Mouse (Mus musculus): ENCODE results near the gene Hs2st1. TPM values are rescaled to one million over a fixed set of nuclear protein-coding genes. Genes with fewer than 3 reads are reported as not detected.
A peak's percentile ranks its signal among the peaks of the same experiment; 100 is the strongest.

The Hs2st1 gene
- 19.7 and 21.5 TPM in 2 replicates for polyA plus RNA-seq (2015; fragmentation: Nextera tagmentation; extraction: Ambion mirVana)

- under 1% methylated on average over 64 of the region's 69 CpGs for WGBS
- H3K9ac ChIP-seq (replicated peaks), result peak within 1 kb of the TSS; percentile 94
- peak within 1 kb of the TSS; percentile 82 for H3K4me2 ChIP-seq (replicated peaks)
- H3K9me3 ChIP-seq, result no peaks in the 10 kb centered on the region
- H3K27ac ChIP-seq (replicated peaks), result peak within 1 kb of the TSS; percentile 96
- H3K4me3 ChIP-seq, result peak within 1 kb of the TSS; percentile 77
- H3K27me3 ChIP-seq, result no peaks in the 10 kb centered on the region
- H3K4me1 ChIP-seq, result peaks cover 56% of the 10 kb centered on the region
- peaks cover 10% of the 10 kb centered on the region; the same call in 1 of the 2 replicates for H3K36me3 ChIP-seq
- peak; percentile 98 for ATAC-seq (replicated peaks)
These were observed at the start of gene Hs2st1, which contains the start of gene Selenof for GRCm38 (mm10) chr3:144570047-144570815. TSS of gene Hs2st1 (minus strand) at chr3:144570181. TSS of gene Selenof (plus strand) at chr3:144570304.

DNA sequence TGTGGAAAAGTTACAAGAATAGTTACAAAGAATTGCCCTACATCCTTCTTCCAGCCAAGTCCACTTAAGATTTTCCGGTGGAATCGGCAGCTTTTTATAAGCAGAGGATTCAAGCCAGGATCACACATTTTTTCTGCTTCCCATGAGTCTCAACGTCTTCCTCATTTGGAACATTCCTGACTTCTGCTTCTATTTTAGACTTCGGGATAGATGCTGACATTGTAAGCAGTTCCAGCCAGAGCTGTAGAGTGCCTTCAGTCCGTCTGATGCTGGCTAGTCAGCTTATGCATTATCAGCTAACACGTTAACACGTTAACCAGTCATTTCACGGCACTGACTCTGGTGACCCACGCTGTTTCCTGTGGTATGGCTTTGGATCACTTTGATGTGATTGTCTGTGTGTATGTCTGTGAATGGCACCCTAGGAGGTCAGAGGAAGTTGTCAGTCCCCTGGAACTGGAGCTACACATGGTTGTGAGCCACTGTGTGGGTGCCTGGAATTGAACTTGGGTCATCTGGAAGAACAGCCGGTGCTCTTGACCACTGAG, 47.7 kb upstream of the Hs2st1 start:
- Histone ChIP-seq H3K36me3 (no peaks in the 10 kb centered on the region), H3K4me3 (no peak overlapping the region), H3K4me2 (replicated peaks) (no peak overlapping the region), H3K27ac (replicated peaks) (no peak overlapping the region), H3K9ac (replicated peaks) (no peak overlapping the region), H3K27me3 (no peaks in the 10 kb centered on the region), H3K9me3 (no peaks in the 10 kb centered on the region), H3K4me1 (peaks cover 8% of the 10 kb centered on the region)
- WGBS, result 83% methylated on average over 10 of the region's 10 CpGs
- ATAC-seq (replicated peaks), result no peak

DNA sequence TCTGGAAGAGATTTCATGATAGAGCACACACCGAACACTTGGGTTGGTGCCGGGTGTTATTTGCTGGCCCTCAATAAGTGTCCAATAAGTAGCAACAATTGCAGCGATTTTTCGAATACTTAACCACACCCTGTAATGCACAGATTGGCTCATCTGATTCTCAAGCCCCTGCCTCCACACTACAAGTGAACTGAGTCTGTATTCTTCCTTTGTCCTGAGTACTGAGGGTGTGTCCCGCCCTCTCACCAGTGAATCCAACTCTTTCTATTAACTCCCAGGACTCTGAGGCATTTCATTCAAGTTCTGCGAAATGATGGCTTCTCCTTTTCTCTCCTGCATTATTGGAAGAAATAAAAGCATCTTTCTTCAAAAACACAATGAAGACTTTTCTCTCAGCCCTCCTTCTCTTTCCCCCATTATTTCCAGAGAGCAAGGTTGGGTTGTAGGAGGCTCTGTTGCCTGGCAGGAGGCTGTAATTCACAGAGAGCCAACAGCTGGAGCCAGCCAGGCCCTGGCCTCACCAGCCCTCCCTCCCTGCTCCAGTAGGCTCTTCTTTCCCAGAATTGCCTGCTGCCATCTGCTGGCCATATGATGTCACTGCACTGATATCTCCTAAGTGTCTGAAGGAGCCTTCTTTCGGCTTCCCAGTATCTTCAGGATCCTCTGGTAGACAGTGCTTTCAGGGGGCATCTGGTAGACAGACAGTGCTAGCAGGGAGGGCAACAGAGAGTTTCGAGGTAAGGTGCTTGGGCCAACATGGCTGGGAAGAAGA, 46.9 kb upstream of the Hs2st1 start:
- Histone ChIP-seq H3K9me3 (no peaks in the 10 kb centered on the region), H3K9ac (replicated peaks) (no peak overlapping the region), H3K36me3 (no peaks in the 10 kb centered on the region), H3K27ac (replicated peaks) (no peak overlapping the region; the same call in 1 of the 2 replicates), H3K4me3 (no peak overlapping the region), H3K27me3 (no peaks in the 10 kb centered on the region), H3K4me1 (peaks cover 12% of the 10 kb centered on the region), H3K4me2 (replicated peaks) (no peak overlapping the region)
- peak; percentile 94 for ATAC-seq (replicated peaks)
- WGBS, result 27% methylated on average over 8 of the region's 8 CpGs

GRCm38 (mm10) chr3:144615459-144615858, 45.5 kb upstream of the Hs2st1 start:
- no peak overlapping the region for H3K9ac ChIP-seq (replicated peaks)

GRCm38 (mm10) chr3:144614698-144615097, 44.7 kb upstream of the Hs2st1 start:
- Histone ChIP-seq H3K4me2 (replicated peaks) (no peak overlapping the region), H3K27ac (replicated peaks) (no peak overlapping the region), H3K4me3 (no peak overlapping the region), H3K27me3 (no peaks in the 10 kb centered on the region), H3K9ac (replicated peaks) (no peak overlapping the region), H3K4me1 (peaks cover 24% of the 10 kb centered on the region), H3K36me3 (no peaks in the 10 kb centered on the region), H3K9me3 (no peaks in the 10 kb centered on the region)
- no peak for ATAC-seq (replicated peaks)
- 83% methylated on average over 10 of the region's 10 CpGs for WGBS

More at GRCm38 (mm10) chr3:144615459-144615858, 45.5 kb upstream of the Hs2st1 start:
- WGBS, result 69% methylated on average over 9 of the region's 9 CpGs
- no peak for ATAC-seq (replicated peaks)
- no peak overlapping the region for H3K4me3 ChIP-seq
- H3K36me3 ChIP-seq, result no peaks in the 10 kb centered on the region
- H3K27ac ChIP-seq (replicated peaks), result no peak overlapping the region
- H3K9me3 ChIP-seq, result no peaks in the 10 kb centered on the region
- no peak overlapping the region for H3K4me2 ChIP-seq (replicated peaks)
- H3K4me1 ChIP-seq, result peaks cover 24% of the 10 kb centered on the region
- H3K27me3 ChIP-seq, result no peaks in the 10 kb centered on the region

- Histone ChIP-seq H3K4me1 (peaks cover 24% of the 10 kb centered on the region), H3K4me3 (no peak overlapping the region), H3K4me2 (replicated peaks) (no peak overlapping the region), H3K27me3 (no peaks in the 10 kb centered on the region), H3K36me3 (no peaks in the 10 kb centered on the region), H3K27ac (replicated peaks) (no peak overlapping the region), H3K9ac (replicated peaks) (no peak overlapping the region), H3K9me3 (no peaks in the 10 kb centered on the region)
- ATAC-seq (replicated peaks), result no peak
- WGBS, result 88% methylated on average over 6 of the region's 6 CpGs
These were observed 44.3 kb upstream of the Hs2st1 start for GRCm38 (mm10) chr3:144614277-144614676.

DNA sequence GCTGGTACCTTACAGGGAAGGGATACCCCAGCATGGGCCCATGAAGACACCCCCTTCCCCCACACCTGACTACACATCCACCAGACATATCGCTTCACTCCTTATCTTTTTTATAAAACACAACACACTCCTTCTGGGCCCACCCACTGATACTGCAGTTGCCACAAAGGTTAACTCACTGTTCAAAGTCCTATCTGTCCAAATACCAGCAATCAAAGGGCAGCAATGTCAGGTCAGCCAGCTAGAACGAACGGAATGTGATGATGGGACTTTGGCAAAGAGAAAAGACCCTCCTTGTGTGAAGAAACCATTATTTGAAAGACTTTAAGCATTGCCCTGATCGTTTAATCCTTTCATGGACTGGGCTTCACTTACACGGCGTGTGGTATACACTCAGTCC, 42.4 kb upstream of the Hs2st1 start:
- H3K27me3 ChIP-seq, result no peaks in the 10 kb centered on the region
- 62% methylated on average over 6 of the region's 6 CpGs for WGBS
- no peaks in the 10 kb centered on the region for H3K36me3 ChIP-seq

GRCm38 (mm10) chr3:144611626-144612271, 41.8 kb upstream of the Hs2st1 start:
- H3K9me3 ChIP-seq, result no peaks in the 10 kb centered on the region
- H3K4me1 ChIP-seq, result peaks cover 22% of the 10 kb centered on the region
- 30% methylated on average over 8 of the region's 8 CpGs for WGBS
- no peaks in the 10 kb centered on the region for H3K27me3 ChIP-seq
- H3K27ac ChIP-seq (replicated peaks), result peak overlapping the region; percentile 9
- H3K36me3 ChIP-seq, result no peaks in the 10 kb centered on the region
- no peak overlapping the region for H3K4me3 ChIP-seq
- ATAC-seq (replicated peaks), result peak; percentile 33
- H3K9ac ChIP-seq (replicated peaks), result no peak overlapping the region
- no peak overlapping the region for H3K4me2 ChIP-seq (replicated peaks)

More for the DNA sequence above, 42.4 kb upstream of the Hs2st1 start:
- ATAC-seq (replicated peaks), result no peak
- H3K4me2 ChIP-seq (replicated peaks), result no peak overlapping the region
- no peaks in the 10 kb centered on the region for H3K9me3 ChIP-seq
- no peak overlapping the region for H3K4me3 ChIP-seq
- H3K4me1 ChIP-seq, result peaks cover 24% of the 10 kb centered on the region
- H3K27ac ChIP-seq (replicated peaks), result no peak overlapping the region; the same call in 1 of the 2 replicates
- H3K9ac ChIP-seq (replicated peaks), result no peak overlapping the region

- no peak; the same call in 1 of the 2 replicates for ATAC-seq (replicated peaks)
- no peaks in the 10 kb centered on the region for H3K27me3 ChIP-seq
- 33% methylated on average over 5 of the region's 5 CpGs for WGBS
These were observed 40.8 kb upstream of the Hs2st1 start for GRCm38 (mm10) chr3:144610759-144611158.

GRCm38 (mm10) chr3:144608090-144608489, 38.1 kb upstream of the Hs2st1 start:
- no peaks in the 10 kb centered on the region for H3K36me3 ChIP-seq
- H3K27me3 ChIP-seq, result no peaks in the 10 kb centered on the region
- no peak overlapping the region for H3K4me3 ChIP-seq
- H3K9ac ChIP-seq (replicated peaks), result no peak overlapping the region
- H3K4me2 ChIP-seq (replicated peaks), result no peak overlapping the region
- no peak for ATAC-seq (replicated peaks)
- 91% methylated on average over 5 of the region's 5 CpGs for WGBS
- H3K27ac ChIP-seq (replicated peaks), result no peak overlapping the region
- H3K9me3 ChIP-seq, result no peaks in the 10 kb centered on the region
- H3K4me1 ChIP-seq, result peaks cover 17% of the 10 kb centered on the region

More at GRCm38 (mm10) chr3:144610759-144611158, 40.8 kb upstream of the Hs2st1 start:
- Histone ChIP-seq H3K36me3 (no peaks in the 10 kb centered on the region), H3K9me3 (no peaks in the 10 kb centered on the region), H3K9ac (replicated peaks) (no peak overlapping the region), H3K4me1 (peaks cover 17% of the 10 kb centered on the region), H3K4me2 (replicated peaks) (no peak overlapping the region), H3K4me3 (no peak overlapping the region), H3K27ac (replicated peaks) (0 out of 2 replicates have a peak overlapping the region, but pooled peaks have one; percentile 9)

DNA sequence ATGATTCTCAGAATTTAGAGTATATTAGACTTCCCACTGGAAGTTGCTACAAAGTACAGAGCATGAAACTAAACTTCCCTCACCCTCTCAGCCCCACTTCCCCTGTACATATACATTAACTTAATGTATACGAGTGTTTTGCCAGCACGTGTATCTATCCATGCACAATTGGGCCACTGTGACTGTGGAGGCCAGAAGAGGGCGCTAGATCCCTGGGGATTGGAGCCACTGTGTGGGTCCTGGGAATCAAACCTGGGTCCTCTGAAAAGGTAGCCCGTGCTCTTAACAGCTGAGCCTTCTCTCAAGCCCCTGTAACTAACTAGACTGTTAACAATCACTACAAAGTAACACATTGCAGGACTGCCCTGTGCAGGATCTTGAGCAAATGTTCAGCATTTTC, 36.5 kb upstream of the Hs2st1 start:
- no peaks in the 10 kb centered on the region for H3K9me3 ChIP-seq
- H3K4me3 ChIP-seq, result no peak overlapping the region
- no peaks in the 10 kb centered on the region for H3K27me3 ChIP-seq
- 71% methylated on average over 4 of the region's 4 CpGs for WGBS
- H3K9ac ChIP-seq (replicated peaks), result no peak overlapping the region
- no peak overlapping the region for H3K4me2 ChIP-seq (replicated peaks)
- H3K4me1 ChIP-seq, result peaks cover 9% of the 10 kb centered on the region
- H3K36me3 ChIP-seq, result no peaks in the 10 kb centered on the region
- H3K27ac ChIP-seq (replicated peaks), result no peak overlapping the region
- no peak for ATAC-seq (replicated peaks)
